Mouse (Mus musculus): Measurements from ENCODE around the gene Nfia.

Nfia gene

DNA sequence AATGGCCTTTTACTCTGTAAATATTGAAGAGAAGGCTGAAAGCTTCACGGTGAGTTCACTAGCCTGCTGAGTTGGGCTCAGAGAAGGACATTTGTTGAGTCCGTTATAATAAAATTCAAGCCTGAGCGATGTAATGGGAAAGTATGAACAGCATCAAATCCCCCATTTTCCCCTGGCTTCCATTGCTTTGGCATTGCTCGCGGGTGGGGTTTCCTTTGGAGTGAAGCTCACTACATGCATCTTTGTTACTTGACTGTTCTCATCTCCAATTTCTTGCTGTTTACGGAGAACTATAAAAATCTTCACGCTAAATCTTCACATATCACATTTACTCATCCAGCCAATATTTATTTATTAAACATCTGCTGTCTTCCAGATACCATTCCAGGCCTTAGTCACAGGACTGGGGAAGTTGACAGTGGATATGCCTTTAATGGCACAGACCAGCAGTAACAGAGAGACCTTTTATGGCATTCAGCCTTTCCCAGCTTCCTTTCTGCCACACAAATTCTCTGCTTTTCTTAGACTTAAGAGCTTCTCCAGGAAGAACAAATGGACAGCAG, 196.3 kb downstream of the Nfia start:
- no peak for DNase-seq

GRCm38 (mm10) chr4:97973064-97973463, 200.5 kb downstream of the Nfia start:
- no peak for DNase-seq

- DNase-seq, result no peak
Measured at GRCm38 (mm10) chr4:97974037-97974436, 201.5 kb downstream of the Nfia start.

DNA sequence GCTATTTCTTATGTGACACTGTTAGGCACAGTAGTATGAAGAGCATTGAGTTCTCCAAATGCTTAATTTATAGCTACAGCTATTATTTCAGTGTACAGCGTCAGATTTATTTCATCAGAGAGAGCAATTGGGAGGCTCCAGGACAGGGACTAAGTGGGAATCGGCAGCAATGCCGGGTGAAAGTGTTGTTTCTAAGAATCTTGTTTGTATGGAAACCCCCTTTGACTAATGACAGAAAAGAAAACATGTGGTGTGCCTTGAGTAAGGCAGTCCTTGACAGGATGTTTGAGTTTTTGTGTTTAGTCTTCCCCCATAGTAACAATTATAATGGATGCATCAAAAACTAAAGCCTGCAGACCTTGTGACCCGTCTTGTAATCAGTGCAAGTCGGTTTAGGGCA, 204.4 kb downstream of the Nfia start:
- no peak for DNase-seq

GRCm38 (mm10) chr4:97984361-97984760, 211.8 kb downstream of the Nfia start:
- no peak for DNase-seq

DNA sequence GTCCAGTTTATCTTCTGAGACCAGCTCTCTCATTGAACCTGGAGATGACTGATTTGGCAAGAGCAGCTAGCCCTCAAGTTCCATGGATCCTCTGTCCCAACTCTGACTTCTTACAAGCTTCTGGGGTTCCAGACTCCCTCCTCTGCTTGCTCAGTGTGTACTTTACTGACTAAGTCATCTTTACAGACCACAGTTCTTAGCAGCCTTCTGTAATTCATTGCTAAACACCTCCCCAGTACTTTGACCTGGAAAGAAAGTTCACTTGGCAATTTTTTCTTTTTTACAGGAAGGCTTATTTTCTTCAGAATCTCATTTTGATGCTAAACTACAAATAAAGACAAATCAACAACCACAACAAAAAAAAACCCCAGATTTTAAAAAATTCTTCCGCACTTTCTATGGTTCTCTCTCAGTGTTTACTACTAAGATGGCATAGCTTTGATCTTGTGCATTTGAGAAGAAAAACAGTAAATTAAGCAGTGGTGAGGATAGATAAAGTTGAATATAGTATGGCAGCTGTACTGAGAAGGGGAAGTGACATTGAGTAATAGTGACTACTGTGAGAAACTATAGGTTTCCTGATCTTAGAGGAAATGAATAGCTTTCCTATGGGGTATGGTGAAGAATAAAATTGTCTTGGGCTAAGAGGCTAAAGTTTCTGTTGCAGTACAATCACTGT, 213.7 kb downstream of the Nfia start:
- DNase-seq, result no peak

DNA sequence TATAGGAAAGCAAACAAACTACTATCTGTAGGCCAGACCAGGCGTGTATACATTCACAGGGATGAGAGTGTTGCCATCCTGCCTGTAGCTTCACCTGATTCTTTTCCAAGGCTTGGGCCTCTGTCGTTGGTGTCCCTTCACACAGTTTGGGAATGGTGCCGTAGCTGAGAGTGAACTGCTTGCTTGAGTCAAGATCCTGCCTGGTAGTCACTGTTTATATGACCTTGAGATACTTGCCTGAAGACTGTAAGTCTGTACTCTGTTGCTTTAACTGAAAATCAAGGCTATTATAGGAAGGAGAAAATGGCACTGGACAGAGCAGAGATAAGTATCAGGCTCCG, 214.2 kb downstream of the Nfia start:
- DNase-seq, result no peak

GRCm38 (mm10) chr4:97988703-97989102, 216.2 kb downstream of the Nfia start:
- no peak for DNase-seq

- no peak for DNase-seq
Measured at GRCm38 (mm10) chr4:97990431-97990830, 217.9 kb downstream of the Nfia start.

- no peak for DNase-seq
Measured at GRCm38 (mm10) chr4:97991395-97991794, 218.9 kb downstream of the Nfia start.

DNA sequence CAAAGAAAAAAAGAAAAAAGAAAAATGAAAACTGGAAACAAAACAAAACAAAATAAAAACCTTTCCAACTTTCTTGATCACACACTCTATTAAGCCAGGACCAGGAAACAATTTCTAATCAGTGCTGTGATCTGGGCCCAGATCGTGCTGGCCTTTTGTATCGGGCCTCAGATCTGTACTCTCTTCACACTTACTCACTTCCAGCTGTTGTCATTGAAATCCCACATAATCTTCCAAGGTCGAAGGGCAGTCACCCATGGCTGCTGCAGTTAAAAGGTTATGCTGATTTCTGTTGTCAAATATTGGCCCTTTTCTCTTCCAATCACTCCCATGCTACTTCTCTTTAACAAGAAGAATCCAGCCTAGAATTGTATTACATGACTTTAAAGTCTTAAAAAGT, 219.3 kb downstream of the Nfia start:
- no peak for DNase-seq

DNA sequence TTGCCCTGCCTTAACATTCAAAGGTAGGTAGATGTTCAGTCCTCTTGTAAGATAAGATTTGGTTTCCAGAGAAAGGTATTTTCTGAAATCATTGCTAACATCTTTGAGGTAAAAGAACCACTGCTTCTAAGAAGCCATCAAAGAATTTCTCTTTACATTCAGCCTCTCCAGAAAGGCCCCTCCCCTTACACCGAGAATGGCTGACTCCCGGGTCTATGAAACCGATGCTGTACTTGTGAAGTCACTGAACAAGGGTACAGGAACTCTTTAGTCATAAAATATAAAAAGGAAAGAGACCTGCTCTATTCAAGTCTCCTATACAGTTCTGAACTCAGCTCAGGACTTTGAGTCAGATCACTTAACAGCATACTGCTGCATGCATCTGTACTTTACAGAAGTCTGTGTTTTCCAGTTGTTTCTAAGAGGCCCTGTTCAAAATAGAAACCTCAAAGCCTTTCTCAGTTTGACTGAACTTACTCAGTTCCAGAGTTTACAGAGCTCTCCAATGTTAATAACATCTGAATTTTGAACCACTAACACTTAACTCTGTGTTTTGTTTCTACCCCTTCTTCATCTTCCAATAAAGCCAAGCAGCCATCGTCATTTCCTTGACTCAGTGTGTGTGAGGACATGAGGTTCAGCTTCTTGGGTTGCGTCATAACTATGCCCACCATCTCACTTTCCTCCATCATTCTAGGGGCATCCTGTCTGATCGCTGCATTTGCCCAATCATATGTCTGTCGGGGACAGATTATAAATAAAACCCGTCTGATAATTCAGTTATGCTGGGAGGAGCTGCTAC, 223.6 kb downstream of the Nfia start:
- DNase-seq, result no peak

DNA sequence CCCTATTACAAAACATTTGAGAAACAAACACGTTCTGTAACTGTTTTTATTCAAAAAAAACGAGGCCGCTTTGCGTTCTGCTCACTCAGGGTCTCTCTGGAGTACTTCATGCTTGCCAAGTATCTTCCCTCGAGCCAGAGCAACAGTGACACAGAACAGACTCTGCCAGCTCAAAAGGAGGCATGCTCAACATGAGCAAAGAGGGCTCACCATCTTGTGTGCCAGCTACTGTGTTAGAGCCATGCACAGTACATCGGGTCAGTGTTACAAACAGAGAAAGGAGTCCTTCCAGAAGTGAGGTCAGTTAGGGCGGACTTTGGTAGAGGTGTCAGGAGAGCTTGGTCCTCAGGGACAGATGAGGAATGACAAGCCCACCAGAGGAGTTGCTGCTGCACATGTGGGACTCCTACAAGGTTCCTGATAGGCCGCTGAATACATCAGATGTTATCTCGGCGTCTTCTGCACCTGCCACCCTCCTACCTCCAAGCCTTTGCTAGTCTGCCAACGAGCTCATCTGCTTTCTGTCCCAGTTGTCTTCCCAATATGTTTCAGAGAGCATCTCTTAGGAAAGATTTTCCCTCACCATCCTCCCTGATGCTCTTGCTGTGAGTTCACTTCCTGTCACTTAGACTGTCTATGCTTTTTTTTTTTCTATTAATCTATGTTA, 224.8 kb downstream of the Nfia start:
- DNase-seq, result peak; percentile 38

- no peak for DNase-seq
Measured at GRCm38 (mm10) chr4:98002206-98002605, 229.7 kb downstream of the Nfia start.

DNA sequence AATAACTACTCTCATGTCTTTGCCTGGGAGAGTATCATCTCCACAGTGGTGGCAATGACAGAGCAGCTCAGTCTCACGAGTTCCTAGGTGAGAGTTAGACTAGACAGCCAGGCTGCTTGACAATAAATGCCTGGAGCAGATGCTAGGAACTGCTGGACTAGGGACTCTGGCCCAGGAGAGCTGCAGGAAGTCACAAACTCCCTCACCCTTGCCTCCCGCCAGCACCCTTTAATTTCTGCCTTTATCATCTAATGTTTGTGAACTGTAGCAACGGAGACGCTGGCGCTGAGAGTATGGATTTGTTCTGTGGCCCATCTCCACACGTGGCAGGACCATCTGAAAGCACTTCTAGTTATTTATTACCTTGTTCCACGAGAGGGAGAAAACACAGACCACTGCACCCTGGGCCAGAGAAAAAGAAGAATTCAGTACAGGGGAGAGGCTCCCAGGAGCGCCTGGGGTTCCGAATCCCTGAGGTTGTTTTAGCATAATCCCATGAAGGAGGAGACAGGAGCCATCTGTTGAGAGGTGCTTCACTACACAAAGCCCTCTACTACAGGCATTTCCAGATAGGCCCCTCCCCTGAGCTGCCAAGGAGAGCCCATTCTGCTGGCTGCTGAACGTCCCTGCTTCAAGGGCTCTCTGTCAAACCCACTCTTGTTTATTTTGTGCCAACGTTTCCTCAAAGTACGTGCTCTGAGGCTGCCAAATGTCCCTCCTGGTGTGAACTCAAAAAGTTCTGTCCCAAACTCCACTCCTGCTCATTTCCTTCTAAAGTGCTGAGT, 231.0 kb downstream of the Nfia start:
- DNase-seq, result no peak

DNA sequence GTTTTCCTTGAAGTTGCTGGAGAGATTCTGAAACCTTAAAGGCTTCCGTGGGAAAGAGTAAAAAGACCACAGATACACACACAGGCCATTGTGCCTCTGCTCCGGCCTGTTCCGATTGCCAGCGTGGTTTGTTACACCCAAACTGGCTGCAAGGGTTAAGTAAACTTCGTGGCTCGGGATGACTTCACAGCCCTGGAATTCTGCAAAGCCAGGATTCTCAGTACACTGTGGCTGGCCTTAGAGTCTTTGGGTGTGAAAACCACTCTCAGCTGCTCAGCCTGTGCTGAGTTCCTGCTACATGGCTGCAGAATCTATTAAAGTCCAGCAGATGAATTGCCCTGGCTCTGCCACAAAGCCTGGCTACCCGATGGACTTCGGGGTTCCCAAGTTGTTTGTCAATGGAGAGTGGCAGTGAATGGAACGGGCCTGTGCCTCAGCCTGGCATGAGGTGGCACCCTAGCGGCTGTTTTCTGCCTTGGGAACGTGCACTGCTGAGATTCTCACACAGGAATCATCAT, 231.6 kb downstream of the Nfia start:
- DNase-seq, result peak; percentile 38

DNA sequence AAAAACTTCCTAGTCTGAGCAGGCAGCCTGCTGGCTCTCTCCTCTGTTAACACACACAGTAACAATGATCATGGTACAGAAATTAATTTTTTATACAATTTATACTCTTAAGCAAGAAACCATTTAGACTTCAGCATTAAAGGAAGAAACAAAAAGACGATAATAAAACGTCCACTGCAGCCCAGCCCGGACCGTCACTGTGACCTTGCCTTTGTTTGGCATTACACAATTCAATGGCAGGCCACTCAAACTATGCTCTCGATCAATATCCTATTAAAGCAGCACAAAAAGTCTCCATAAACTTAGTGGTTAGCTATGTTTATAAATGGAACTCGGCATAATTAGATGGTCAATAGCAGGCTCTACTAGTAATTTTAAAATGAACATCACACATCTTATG, 232.5 kb downstream of the Nfia start:
- DNase-seq, result no peak

DNA sequence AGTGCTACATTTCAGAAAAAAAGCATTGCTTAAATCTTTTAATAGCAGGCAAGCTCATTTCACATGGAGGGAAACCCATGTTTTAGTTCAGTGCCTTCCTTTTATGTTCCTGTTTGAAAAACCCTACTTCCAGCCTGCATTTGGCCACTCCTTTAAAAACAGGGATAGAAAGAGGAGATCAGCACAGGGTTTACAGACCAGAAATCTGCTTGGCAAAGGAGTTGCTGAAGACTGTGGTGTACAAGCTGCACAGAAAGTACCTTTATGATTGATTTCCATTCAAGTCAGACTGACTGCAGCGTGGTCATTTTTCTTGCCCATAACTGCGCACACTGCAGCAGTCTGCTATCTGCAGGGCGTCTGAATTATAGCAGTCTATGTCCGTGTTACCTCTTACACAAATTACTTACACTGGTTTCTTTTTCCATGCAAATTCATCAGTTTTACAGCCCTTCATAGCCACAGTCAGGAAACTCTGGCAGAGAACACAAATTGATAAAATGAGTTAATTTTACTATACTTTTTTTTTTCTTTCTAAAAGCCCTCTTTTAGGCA, 236.4 kb downstream of the Nfia start:
- DNase-seq, result no peak

DNA sequence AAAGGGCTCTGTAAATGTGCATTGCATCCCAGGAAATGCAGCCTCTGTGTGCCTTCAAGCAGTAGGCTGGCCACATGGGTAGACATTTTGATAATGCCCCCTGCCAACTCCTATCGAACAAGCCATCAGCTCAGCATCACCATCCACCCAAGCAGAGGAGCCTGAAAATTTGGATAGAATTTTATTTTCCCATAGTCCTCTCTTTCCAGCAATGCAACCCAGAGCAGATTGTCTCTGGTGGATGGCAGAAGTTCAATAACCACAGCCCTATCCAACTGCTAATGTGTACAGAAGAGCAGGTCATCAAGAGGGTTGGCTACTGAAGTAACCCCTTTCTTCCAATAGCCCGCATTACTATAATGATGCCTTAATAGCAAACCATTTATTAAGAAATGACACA, 237.4 kb downstream of the Nfia start:
- DNase-seq, result no peak

GRCm38 (mm10) chr4:98019811-98020210, 247.3 kb downstream of the Nfia start:
- no peak for DNase-seq

- no peak for DNase-seq
Measured at GRCm38 (mm10) chr4:98020836-98021235, 248.3 kb downstream of the Nfia start.

DNA sequence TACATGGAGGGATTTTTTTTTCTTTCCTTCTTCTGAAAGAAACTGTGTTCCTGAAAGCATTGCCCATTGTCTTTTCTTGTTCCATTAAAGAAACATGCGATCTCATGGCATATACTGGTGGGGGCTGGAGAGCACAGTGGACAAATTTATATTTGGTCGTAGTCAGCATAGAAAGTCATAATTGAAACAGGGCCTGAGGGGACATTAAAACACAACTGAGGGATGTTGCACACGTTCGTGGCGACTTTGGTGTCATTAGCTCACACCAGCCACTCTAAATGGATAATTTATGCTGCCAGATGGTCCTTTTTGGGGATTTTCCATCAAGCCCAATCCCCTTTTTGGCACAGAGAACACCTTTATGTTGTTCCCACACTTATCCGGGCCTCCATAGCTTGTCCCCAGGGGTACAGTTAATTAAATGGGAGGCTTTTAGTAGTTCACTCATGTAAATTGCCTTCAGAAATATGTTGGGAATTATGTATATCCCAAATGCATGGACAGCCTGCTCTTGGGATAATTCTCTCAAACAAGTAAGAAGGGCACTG, 250.8 kb downstream of the Nfia start:
- DNase-seq, result no peak
